Comparison of ENCODE assay signal across 8 mouse cellular contexts in the genomic region with DNA sequence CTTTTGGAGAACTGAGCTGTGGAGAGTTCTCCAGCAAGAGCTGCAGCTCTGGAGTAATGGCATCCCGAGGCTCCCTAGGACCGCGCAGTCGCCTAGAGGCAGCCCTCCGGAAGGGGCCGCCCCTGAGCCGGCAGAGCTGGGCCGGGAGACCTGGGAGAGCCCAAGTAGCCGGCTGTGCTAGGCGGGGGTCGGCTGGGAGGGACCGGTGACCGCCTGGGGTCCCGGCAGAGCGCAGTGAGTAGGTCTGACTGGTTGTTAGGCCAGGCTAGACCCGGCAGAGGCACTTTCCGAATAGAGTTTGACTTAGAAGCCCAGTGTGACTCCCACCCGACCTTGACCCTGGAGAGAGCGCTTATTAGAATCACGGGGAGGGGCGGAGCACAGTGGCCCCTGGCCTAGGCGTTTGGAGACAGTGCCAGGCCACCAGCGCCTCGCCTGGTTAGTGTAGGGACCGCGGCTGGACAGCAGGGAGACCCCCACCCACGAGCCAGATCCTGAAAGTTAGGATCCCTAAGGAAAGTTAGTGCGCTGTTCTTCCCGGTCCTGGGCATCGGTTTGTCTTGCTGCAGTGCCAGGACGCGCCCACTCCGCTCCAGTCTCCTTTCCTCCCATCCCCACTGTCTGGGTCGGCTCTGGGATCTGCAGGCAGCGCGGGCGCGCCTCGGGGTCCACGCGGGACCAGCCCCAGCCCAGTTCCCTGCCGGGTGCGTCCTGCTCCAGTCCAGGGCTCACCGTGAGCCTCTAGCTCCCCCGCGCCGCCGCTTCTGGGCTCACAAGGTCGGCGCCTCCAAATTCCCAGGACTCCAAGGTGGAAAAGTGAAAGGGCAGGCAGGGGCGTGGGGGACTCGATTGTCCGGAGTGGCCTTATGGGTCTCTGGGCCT. TPM values are rescaled to one million over a fixed set of nuclear protein-coding genes. Genes with fewer than 3 reads are reported as not detected.
DNase-seq lines count a peak whose midpoint lies in the region; ATAC-seq and TF ChIP-seq lines count a peak whose summit lies in the region.

Colca2 (minus strand) TSS at position 70 of the 882 bp plus-strand sequence.

- H3K4me3 ChIP-seq in embryonic facial prominence, embryonic 14.5 days (ENCODE audit: low read depth, low read length) = peak within 1 kb of the TSS; percentile 61
- peak within 1 kb of the TSS; percentile 56 for H3K4me3 ChIP-seq in kidney, adult 2 months (ENCODE audit: insufficient read depth, low read depth, low read length)
- peak within 1 kb of the TSS; percentile 60 for H3K4me3 ChIP-seq in limb, embryonic 13.5 days
- H3K4me3 ChIP-seq in midbrain, embryonic 14.5 days (replicated peaks; ENCODE audit: low read depth, low read length) = peak within 1 kb of the TSS; percentile 39

- H3K36me3 ChIP-seq in embryonic facial prominence, embryonic 14.5 days (ENCODE audit: control insufficient read depth, insufficient read depth, low read length) = no peaks in the 10 kb centered on the region
- no peaks in the 10 kb centered on the region for H3K36me3 ChIP-seq in kidney, adult 2 months (ENCODE audit: control insufficient read depth, insufficient read depth, low read length)
- no peaks in the 10 kb centered on the region for H3K36me3 ChIP-seq in limb, embryonic 13.5 days
- H3K36me3 ChIP-seq in midbrain, embryonic 14.5 days (ENCODE audit: control insufficient read depth, insufficient read depth, low read length) = no peaks in the 10 kb centered on the region
- H3K36me3 ChIP-seq in splenic B cell, adult 2 months (ENCODE audit: control insufficient read depth, insufficient read depth, low read length, poor library complexity, severe bottlenecking) = no peaks in the 10 kb centered on the region

- H3K27me3 ChIP-seq in embryonic facial prominence, embryonic 14.5 days (replicated peaks; ENCODE audit: control insufficient read depth, insufficient read depth, low read length) = 0 out of 2 replicates have a peak, but pooled peaks cover 10% of the 10 kb centered on the region
- H3K27me3 ChIP-seq in kidney, adult 2 months (replicated peaks; ENCODE audit: control insufficient read depth, insufficient read depth, low read length) = no peaks in the 10 kb centered on the region
- peaks cover 34% of the 10 kb centered on the region for H3K27me3 ChIP-seq in limb, embryonic 13.5 days
- H3K27me3 ChIP-seq in midbrain, embryonic 14.5 days (ENCODE audit: control insufficient read depth, insufficient read depth, low read length) = peaks cover 10% of the 10 kb centered on the region
- no peaks in the 10 kb centered on the region for H3K27me3 ChIP-seq in splenic B cell, adult 2 months (ENCODE audit: control insufficient read depth, insufficient read depth, low read length, poor library complexity, severe bottlenecking)

- peak within 1 kb of the TSS; percentile 65 for H3K9ac ChIP-seq in embryonic facial prominence, embryonic 14.5 days (ENCODE audit: low read depth, low read length)
- peak within 1 kb of the TSS; percentile 78 for H3K9ac ChIP-seq in limb, embryonic 13.5 days
- H3K9ac ChIP-seq in midbrain, embryonic 14.5 days (replicated peaks; ENCODE audit: low read length) = peak within 1 kb of the TSS; percentile 37

- TF ChIP-seq POLR2A in kidney, adult 2 months (IDR thresholded peaks at IDR 0.05; ENCODE audit: low read depth, low read length) = no peak

- peak; percentile 61 for ATAC-seq in cerebellum, adult (ENCODE audit: insufficient number of reproducible peaks, low FRiP score, low TSS enrichment)
- ATAC-seq in embryonic facial prominence, embryonic 14.5 days (ENCODE audit: low read depth) = peak; percentile 95
- peak; percentile 95 for ATAC-seq in limb, embryonic 13.5 days (ENCODE audit: low FRiP score, low read depth)
- ATAC-seq in midbrain, embryonic 14.5 days (ENCODE audit: low FRiP score, low TSS enrichment) = peak; percentile 81

- under 1% methylated on average over 46 of the region's 53 CpGs for WGBS in embryonic facial prominence, embryonic 14.5 days
- WGBS in kidney, adult 2 months = under 1% methylated on average over 53 of the region's 53 CpGs
- WGBS in limb, embryonic 13.5 days = under 1% methylated on average over 53 of the region's 53 CpGs
- under 1% methylated on average over 53 of the region's 53 CpGs for WGBS in midbrain, embryonic 14.5 days

- peak within 1 kb of the TSS; percentile 90 for H3K4me2 ChIP-seq in embryonic facial prominence, embryonic 14.5 days (ENCODE audit: low read depth, low read length)
- H3K4me2 ChIP-seq in limb, embryonic 13.5 days (replicated peaks) = peak within 1 kb of the TSS; percentile 87
- H3K4me2 ChIP-seq in midbrain, embryonic 14.5 days (ENCODE audit: low read length) = peak within 1 kb of the TSS; percentile 67

- peak within 1 kb of the TSS; percentile 72 for H3K27ac ChIP-seq in embryonic facial prominence, embryonic 14.5 days (replicated peaks; ENCODE audit: low read depth, low read length)
- H3K27ac ChIP-seq in kidney, adult 2 months (ENCODE audit: insufficient read depth, low read depth, low read length) = peak within 1 kb of the TSS; percentile 85
- peak within 1 kb of the TSS; percentile 33 for H3K27ac ChIP-seq in limb, embryonic 13.5 days
- H3K27ac ChIP-seq in midbrain, embryonic 14.5 days (replicated peaks; ENCODE audit: low read depth, low read length) = no peak within 1 kb of the TSS

- no peaks in the 10 kb centered on the region for H3K9me3 ChIP-seq in embryonic facial prominence, embryonic 14.5 days (ENCODE audit: control insufficient read depth, low read length)
- no peaks in the 10 kb centered on the region for H3K9me3 ChIP-seq in limb, embryonic 13.5 days
- H3K9me3 ChIP-seq in midbrain, embryonic 14.5 days (ENCODE audit: control insufficient read depth, low read length) = no peaks in the 10 kb centered on the region

- peaks cover 5% of the 10 kb centered on the region for H3K4me1 ChIP-seq in embryonic facial prominence, embryonic 14.5 days (ENCODE audit: control insufficient read depth, insufficient read depth, low read length)
- H3K4me1 ChIP-seq in kidney, adult 2 months (ENCODE audit: control insufficient read depth, insufficient read depth, low read length) = peaks cover 3% of the 10 kb centered on the region; the same call in 1 of the 2 replicates
- peaks cover 15% of the 10 kb centered on the region for H3K4me1 ChIP-seq in limb, embryonic 13.5 days
- peaks cover 7% of the 10 kb centered on the region for H3K4me1 ChIP-seq in midbrain, embryonic 14.5 days (ENCODE audit: control insufficient read depth, insufficient read depth, low read length)

- no peak for DNase-seq in cerebellum, adult 9-10 months
- DNase-seq in embryonic facial prominence, embryonic 14.5 days (ENCODE audit: low spot score) = peak; percentile 91
- DNase-seq in heart, adult 8-10 months (ENCODE audit: low spot score) = peak; percentile 72
- DNase-seq in kidney, adult 2 months = peak; percentile 85
- peak; percentile 81 for DNase-seq in midbrain, embryonic 14.5 days
- peak; percentile 25 for DNase-seq in splenic B cell, adult 2 months (ENCODE audit: low read depth, low spot score)

- TF ChIP-seq CTCF in kidney, adult 2 months (conservative IDR thresholded peaks at IDR 0.05; ENCODE audit: insufficient read depth, insufficient read length, low read depth, low read length) = peak; percentile 37

RNA-seq across cellular contexts. Expression of gene Colca2, which starts in this region (rescaled TPM):
- polyA plus RNA-seq in embryonic facial prominence, embryonic 14.5 days (2014; fragmentation: Nextera tagmentation; extraction: Ambion mirVana) = 4.0 and 4.3 TPM in 2 replicates
- total RNA-seq in heart, adult 8-10 months (2022) = 1 to 10 TPM in 3 of 4 experiments, under 1 TPM in 1; 0.92 to 1.9 (median 1.4) TPM
- 1.9 and 2.5 TPM in 2 replicates for polyA plus RNA-seq in kidney, adult 2 months (2012; rRNA removed)
- 3.0 and 3.3 TPM in 2 replicates for polyA plus RNA-seq in limb, embryonic 13.5 days (2015; fragmentation: Nextera tagmentation; extraction: Ambion mirVana)
- polyA plus RNA-seq in midbrain, embryonic 14.5 days (2014; fragmentation: Nextera tagmentation; extraction: Ambion mirVana) = 0.46 and 0.89 TPM in 2 replicates

Comparison
In these comparisons a context has a peak if more than half of its experiments do, and no peak if none do; other contexts are left out.
1. Peak in DNase-seq, ATAC-seq, H3K4me3 ChIP-seq, H3K9ac ChIP-seq and H3K4me2 ChIP-seq in midbrain, embryonic 14.5 days; RNA of the gene not detected or under 1 TPM.